Mouse (Mus musculus) testis, postnatal 10 days (tissue): ENCODE measurements around the gene Gm21852.
"Not testable (repeated sequence)": the region's sequence is repeated elsewhere in the genome, so short reads cannot be mapped to it uniquely, and the experiment has no call there.

Source experiments
- DNase-seq: peaks from one replicate; pipeline ENCODE4 v3.0.0; 2021; ENCODE audit warnings: low spot score

Gene Gm21852

DNA sequence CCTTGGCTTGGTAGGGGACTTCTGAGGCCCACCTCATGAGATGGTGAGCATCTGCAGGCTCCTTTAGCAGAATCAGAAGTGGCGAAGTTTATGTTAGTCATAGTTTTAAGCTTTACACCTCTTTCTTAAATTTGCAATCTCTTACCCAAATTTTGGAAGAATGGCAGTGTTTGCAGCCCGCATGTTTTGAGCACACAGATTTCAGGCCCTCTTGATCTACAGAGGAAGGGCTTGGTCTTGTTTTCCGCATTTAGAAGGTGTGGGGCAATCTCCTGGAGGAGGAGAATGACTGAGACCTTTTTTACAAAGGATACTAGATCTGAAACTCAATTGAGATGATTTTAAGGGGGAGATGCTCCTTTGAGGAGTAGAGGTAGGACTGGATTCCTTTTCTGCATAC is at the start of gene Gm21852:
TSS of gene Gm21852 (minus strand) at position 101 of the 400 bp plus-strand sequence.
- DNase-seq = not testable (repeated sequence)
